Mouse (Mus musculus) adrenal gland, postnatal 36 days (tissue): ENCODE measurements at regions not wholly inside any gene's neighbourhood (a gene's known extent, or its start where the extent isn't known, plus 50 kb on each side); places are given as distances from the start of the nearest gene placed in this dataset.
A peak's percentile ranks its signal among the peaks of the same experiment; 100 is the strongest.
"Not testable (repeated sequence)": the region's sequence is repeated elsewhere in the genome, so short reads cannot be mapped to it uniquely, and the experiment has no call there.

Source experiments
- DNase-seq, 2 experiments: peaks; one replicate each; pipeline ENCODE4 v3.0.0; 2021; ENCODE audit warnings: mixed read lengths in 1 of 2

- DNase-seq: peak in 1 of 2 experiments; percentile 9
Observed at GRCm38 (mm10) chr4:44424831-44425704, 124.4 kb downstream of the Melk start.

- peak; percentile 8 to 26 for DNase-seq
Observed at GRCm38 (mm10) chr4:44434593-44434992, 133.9 kb downstream of the Melk start.

GRCm38 (mm10) chr4:44445511-44445910 lies 144.8 kb downstream of the Melk start:
- peak; percentile 16 to 53 for DNase-seq

- no peak for DNase-seq
Observed at GRCm38 (mm10) chr4:44450881-44451532, 150.3 kb downstream of the Melk start.

GRCm38 (mm10) chr4:44452043-44452618 lies 151.5 kb downstream of the Melk start:
- DNase-seq: no peak

GRCm38 (mm10) chr4:44453552-44453951 lies 152.9 kb downstream of the Melk start:
- no peak for DNase-seq

- peak in 1 of 2 experiments; percentile 15 for DNase-seq
Observed at GRCm38 (mm10) chr4:44455851-44456250, 155.2 kb downstream of the Melk start.

GRCm38 (mm10) chr4:44473511-44473910 lies 172.8 kb downstream of the Melk start:
- not testable (repeated sequence) for DNase-seq
